Mouse (Mus musculus) spleen, adult 2 months (tissue): Measurements from ENCODE around the gene Morn1. TPM values are rescaled to one million over a fixed set of nuclear protein-coding genes. Genes with fewer than 3 reads are reported as not detected.

Source experiments
- DNase-seq, 2 experiments: peaks; one replicate each; pipeline versions ENCODE4 v3.0.0 to v3.0.0-alpha.2; 2012 to 2021; ENCODE audit warnings: low spot score in 2 of 2, low read depth in 1 of 2
- H3K27ac ChIP-seq: fragments of 200-500 bp; 2 replicates; pipeline ENCODE4 v1.5.1; 2012; ENCODE audit warnings: low read length, inconsistent platforms; ENCODE audit not compliant: insufficient read depth
- H3K27me3 ChIP-seq: fragments of 200-500 bp; 2 replicates; pipeline ENCODE4 v1.6.1; 2012; ENCODE audit warnings: mild to moderate bottlenecking, moderate library complexity, low read length, inconsistent platforms; ENCODE audit not compliant: control insufficient read depth, insufficient read depth
- H3K36me3 ChIP-seq: fragments of 200-500 bp; 2 replicates; pipeline ENCODE4 v1.6.1; 2012; ENCODE audit warnings: mild to moderate bottlenecking, low read length, inconsistent platforms; ENCODE audit not compliant: control insufficient read depth, insufficient read depth
- H3K4me1 ChIP-seq: fragments of 200-500 bp; 2 replicates; pipeline ENCODE4 v1.6.1; 2011; ENCODE audit warnings: inconsistent platforms; ENCODE audit not compliant: control insufficient read depth, insufficient read depth, insufficient read length
- H3K4me3 ChIP-seq: fragments of 200-500 bp; 2 replicates; pipeline ENCODE4 v1.5.1; 2011; ENCODE audit warnings: mild to moderate bottlenecking, inconsistent platforms; ENCODE audit not compliant: insufficient read depth, insufficient read length; ENCODE audit errors: extremely low read depth
- CTCF ChIP-seq: fragments of 200-500 bp; IDR thresholded peaks from 2 replicates; pipeline ENCODE4 v1.5.1; 2011; ENCODE audit warnings: mild to moderate bottlenecking, inconsistent platforms; ENCODE audit not compliant: insufficient read depth, insufficient read length, insufficient replicate concordance; ENCODE audit errors: extremely low read depth
- POLR2A ChIP-seq: fragments of 200-500 bp; IDR thresholded peaks from 2 replicates; pipeline ENCODE4 v1.6.1; 2011; ENCODE audit warnings: low read depth, low read length, inconsistent platforms
- WGBS: fragments of 180-500 bp; shearing (Covaris S2); methylation state at CpG from one replicate; pipeline ENCODE4 v1.1.7; 2018; 5-methylcytosine and 5-hydroxymethylcytosine counted together
- polyA plus RNA-seq: library from polyadenylated mRNA; depleted of rRNA; stranded (reverse); fragments of >200 nt; gene quantifications from 2 replicates; pipeline ENCODE4 v1.2.3, GENCODE M21; 2012

Morn1 gene
- polyA plus RNA-seq, 1 experiment = 3.7 TPM

DNA sequence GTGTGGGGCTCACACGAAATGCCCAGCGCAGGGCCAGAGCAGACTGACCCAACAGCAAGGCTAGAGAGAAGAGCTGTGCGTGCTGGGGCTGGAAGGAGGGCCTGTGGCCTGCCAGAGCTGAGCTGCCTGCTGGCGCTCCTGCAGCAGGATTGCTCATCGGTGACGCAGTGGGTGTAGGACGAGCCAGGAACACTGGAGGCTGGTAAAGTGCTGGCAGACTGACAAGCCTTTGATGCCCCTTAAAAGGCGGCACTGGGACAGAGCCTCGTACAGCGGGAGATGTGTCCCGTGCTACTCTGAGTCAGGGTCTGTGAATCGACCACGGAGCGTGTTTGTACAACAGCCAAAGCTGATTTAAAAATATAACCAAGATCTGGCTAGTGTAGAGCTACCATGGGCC is 43.6 kb downstream of the Morn1 start:
- 80% methylated on average over 14 of the region's 14 CpGs for WGBS
- no peak for DNase-seq
- Histone ChIP-seq H3K36me3 (no peaks in the 10 kb centered on the region), H3K27me3 (no peaks in the 10 kb centered on the region), H3K4me3 (no peak overlapping the region), H3K4me1 (peaks cover 10% of the 10 kb centered on the region; the same call in 1 of the 2 replicates), H3K27ac (no peak overlapping the region)
- TF ChIP-seq POLR2A (no peak), CTCF (no peak)

- Histone ChIP-seq H3K27me3 (no peaks in the 10 kb centered on the region), H3K4me3 (no peak overlapping the region), H3K4me1 (peaks cover 10% of the 10 kb centered on the region; the same call in 1 of the 2 replicates), H3K36me3 (no peaks in the 10 kb centered on the region), H3K27ac (no peak overlapping the region)
- TF ChIP-seq POLR2A (no peak), CTCF (no peak)
- DNase-seq = no peak
- 87% methylated on average over 7 of the region's 7 CpGs for WGBS
Observed at GRCm38 (mm10) chr4:155130616-155131015, 44.2 kb downstream of the Morn1 start.

DNA sequence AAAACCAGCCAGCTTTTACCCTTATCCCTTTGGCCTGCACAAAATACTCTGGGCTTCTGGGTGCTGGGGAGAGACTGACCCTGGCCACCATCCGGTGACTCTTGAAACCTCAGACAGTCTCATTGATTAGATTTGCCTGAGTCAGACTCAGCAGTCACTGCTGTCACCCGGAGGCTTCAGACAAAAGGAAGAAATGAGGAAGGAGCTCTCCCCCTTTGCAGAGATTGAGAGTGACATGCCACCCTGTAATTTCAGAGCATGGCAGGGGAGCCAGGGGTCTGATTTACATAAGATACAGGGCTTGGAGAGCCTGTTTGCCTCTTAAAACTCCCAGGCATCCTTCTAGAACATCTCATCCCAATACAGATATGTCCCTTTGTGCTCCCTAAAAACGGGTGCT is 46.8 kb downstream of the Morn1 start:
- TF ChIP-seq POLR2A (no peak), CTCF (no peak)
- no peaks in the 10 kb centered on the region for H3K27me3 ChIP-seq
- H3K27ac ChIP-seq = no peak overlapping the region
- H3K36me3 ChIP-seq = no peaks in the 10 kb centered on the region
- WGBS = 50% methylated on average over 3 of the region's 3 CpGs
- DNase-seq = no peak
- H3K4me3 ChIP-seq = no peak overlapping the region
- no peaks in the 10 kb centered on the region; the same call in 1 of the 2 replicates for H3K4me1 ChIP-seq

DNA sequence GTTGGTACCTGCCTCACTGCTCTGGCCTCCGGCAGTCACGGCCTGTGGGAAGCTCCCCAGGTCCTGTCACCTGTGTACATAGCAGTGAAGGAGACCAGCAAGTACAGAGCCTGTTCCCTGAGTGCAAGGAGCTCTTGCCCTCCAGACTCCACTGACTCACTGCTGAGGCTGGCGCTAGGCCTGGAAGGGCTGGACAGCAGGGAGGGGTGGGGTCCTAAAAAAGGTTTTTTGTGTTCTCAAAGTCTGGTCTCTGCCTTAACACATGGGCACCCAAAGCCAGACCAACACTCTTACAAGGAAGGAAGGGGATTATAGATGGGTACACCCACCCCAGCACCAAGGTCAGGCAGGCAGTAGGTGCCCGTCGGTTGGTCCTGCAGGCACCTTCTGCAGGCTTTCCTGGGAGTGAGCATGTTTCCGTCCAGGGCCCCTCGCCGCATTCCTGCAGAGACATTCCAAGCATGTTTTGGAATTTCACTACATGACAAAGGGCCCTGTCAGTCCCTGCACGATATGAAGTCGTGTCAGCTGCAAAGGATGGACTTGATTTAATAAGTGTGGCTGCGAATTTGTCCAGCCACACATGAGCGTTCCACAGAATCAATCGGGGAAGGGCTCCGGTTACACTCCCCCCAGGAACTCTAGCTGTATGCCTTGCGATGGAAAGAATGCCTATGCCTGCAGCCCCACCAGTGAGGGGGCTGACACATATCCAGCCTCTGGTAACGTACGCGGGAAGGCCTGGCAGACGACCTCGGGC is 47.5 kb downstream of the Morn1 start:
- H3K36me3 ChIP-seq = no peaks in the 10 kb centered on the region
- TF ChIP-seq CTCF = no peak
- no peak for TF ChIP-seq POLR2A
- H3K27me3 ChIP-seq = no peaks in the 10 kb centered on the region
- H3K27ac ChIP-seq = no peak overlapping the region
- 94% methylated on average over 20 of the region's 20 CpGs for WGBS
- no peak overlapping the region for H3K4me3 ChIP-seq
- H3K4me1 ChIP-seq = no peaks in the 10 kb centered on the region; the same call in 1 of the 2 replicates
- DNase-seq = no peak

DNA sequence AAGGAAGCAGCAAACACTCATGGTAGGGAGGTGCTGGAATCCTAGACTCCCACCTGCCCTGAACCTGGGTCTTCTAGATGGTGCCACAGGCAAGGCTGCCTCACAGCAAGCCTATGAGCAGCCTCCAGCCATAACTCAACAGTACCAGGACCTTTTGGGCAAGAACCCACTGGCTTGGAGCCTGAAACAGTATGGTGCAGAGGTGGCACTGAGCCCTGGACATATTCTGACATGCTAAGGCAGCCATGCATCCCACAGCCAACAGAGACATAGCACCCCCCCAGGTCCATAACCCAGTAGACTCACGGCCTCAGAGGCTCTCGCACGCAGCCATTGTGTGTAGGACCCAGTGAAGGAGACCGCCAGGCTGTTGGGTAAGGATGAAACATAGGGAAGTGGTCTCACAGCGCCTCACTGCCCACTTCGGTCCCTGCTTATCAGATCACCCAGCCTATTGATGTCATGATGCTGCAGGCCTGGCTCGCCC is 48.4 kb downstream of the Morn1 start:
- no peaks in the 10 kb centered on the region for H3K36me3 ChIP-seq
- no peak for DNase-seq
- 96% methylated on average over 7 of the region's 7 CpGs for WGBS
- H3K27ac ChIP-seq = no peak overlapping the region
- no peaks in the 10 kb centered on the region for H3K27me3 ChIP-seq
- no peak overlapping the region for H3K4me3 ChIP-seq
- TF ChIP-seq CTCF (no peak), POLR2A (no peak)
- H3K4me1 ChIP-seq = no peaks in the 10 kb centered on the region

DNA sequence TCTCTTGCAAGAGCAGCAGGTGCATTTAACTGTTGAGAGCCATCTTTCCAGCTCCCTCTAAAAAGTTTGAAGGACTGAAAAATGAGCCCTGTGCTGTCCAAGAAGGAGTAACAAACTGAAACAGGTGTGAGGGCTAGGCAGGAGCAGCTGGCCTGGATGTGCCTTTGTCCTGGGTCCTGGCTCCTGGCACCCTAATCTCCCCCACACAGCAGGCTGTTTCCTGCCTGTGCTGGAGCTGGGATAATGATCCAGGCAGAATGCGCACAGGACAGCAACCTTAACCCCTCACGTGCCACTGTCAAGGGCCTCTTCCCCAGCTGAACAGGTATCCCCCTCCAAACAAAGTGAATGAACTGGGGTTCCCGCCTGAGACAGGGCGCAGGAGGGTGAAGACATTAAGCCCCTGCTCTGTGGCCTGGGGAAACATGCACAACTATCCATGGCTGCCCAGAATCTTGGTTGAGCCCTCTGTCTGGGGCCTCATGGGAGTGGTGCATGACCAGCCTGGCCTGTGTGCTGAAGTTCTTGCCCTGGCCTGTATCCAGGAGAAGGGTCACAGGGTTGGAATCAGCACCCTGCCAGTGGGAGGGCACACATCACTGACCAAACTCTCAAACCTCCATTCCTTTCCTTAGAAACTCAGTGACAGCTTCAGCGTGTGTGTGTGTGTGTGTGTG is 49.7 kb downstream of the Morn1 start:
- Histone ChIP-seq H3K4me1 (no peaks in the 10 kb centered on the region), H3K27ac (no peak overlapping the region), H3K27me3 (no peaks in the 10 kb centered on the region), H3K4me3 (no peak overlapping the region), H3K36me3 (no peaks in the 10 kb centered on the region)
- TF ChIP-seq CTCF (no peak), POLR2A (no peak)
- WGBS = 89% methylated on average over 5 of the region's 5 CpGs
- no peak for DNase-seq

- H3K4me1 ChIP-seq = no peaks in the 10 kb centered on the region
- H3K4me3 ChIP-seq = no peak overlapping the region
- no peaks in the 10 kb centered on the region for H3K27me3 ChIP-seq
- no peak overlapping the region for H3K27ac ChIP-seq
- TF ChIP-seq CTCF (no peak), POLR2A (no peak)
- WGBS = 89% methylated on average over 7 of the region's 7 CpGs
- no peaks in the 10 kb centered on the region for H3K36me3 ChIP-seq
- DNase-seq = no peak
Observed at GRCm38 (mm10) chr4:155137891-155138290, 51.5 kb downstream of the Morn1 start.
